Mouse (Mus musculus): ENCODE data around the gene Ak5. TPM values are rescaled to one million over a fixed set of nuclear protein-coding genes. Genes with fewer than 3 reads are reported as not detected.
"Not testable (repeated sequence)": the region's sequence is repeated elsewhere in the genome, so short reads cannot be mapped to it uniquely, and the experiment has no call there.

Gene Ak5
- polyA plus RNA-seq, 1 experiment, result not detected

DNA sequence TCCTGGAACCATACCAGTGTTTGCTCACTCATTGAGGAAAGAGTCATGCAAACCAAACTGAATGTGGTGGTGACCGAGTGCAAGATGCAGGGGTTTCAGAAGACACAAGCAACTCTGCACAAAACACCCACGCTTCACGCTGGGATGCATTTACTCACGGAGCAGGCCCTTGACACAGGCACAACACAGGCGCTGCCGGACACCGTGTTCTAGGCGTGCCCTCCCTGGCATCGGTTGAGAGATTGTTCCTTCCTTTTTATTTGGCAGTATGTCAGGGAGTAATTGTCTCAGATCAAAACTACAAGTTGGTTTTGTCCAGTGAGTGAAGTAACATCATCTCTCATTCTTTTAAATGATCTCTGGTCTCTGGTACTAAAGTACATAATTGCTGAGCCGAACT is 205.3 kb downstream of the Ak5 start:
- no peak overlapping the region for H3K4me3 ChIP-seq (replicated peaks; ENCODE audit: control insufficient read depth, low read depth, low read length)
- WGBS, result 88% methylated on average over 10 of the region's 10 CpGs
- TF ChIP-seq POLR2A (IDR thresholded peaks at IDR 0.05; ENCODE audit: borderline replicate concordance, control insufficient read depth, low read depth, low read length) (no peak), CTCF (IDR thresholded peaks at IDR 0.05; ENCODE audit: control insufficient read depth, insufficient read depth, low read length) (no peak)

GRCm38 (mm10) chr3:152462038-152462547 is 206.1 kb downstream of the Ak5 start:
- H3K27ac ChIP-seq (ENCODE audit: control insufficient read depth, insufficient read depth, low read depth, low read length, poor library complexity), result no peak overlapping the region
- TF ChIP-seq POLR2A (IDR thresholded peaks at IDR 0.05; ENCODE audit: borderline replicate concordance, control insufficient read depth, low read depth, low read length) (no peak), CTCF (IDR thresholded peaks at IDR 0.05; ENCODE audit: control insufficient read depth, insufficient read depth, low read length) (no peak)
- no peaks in the 10 kb centered on the region for H3K4me1 ChIP-seq (ENCODE audit: control insufficient read depth, insufficient read depth, low read length)
- WGBS, result 89% methylated on average over 10 of the region's 10 CpGs
- no peak overlapping the region for H3K4me3 ChIP-seq (replicated peaks; ENCODE audit: control insufficient read depth, low read depth, low read length)

More for the DNA sequence above, 205.3 kb downstream of the Ak5 start:
- H3K27ac ChIP-seq (ENCODE audit: control insufficient read depth, insufficient read depth, low read depth, low read length, poor library complexity), result no peak overlapping the region
- no peaks in the 10 kb centered on the region for H3K4me1 ChIP-seq (ENCODE audit: control insufficient read depth, insufficient read depth, low read length)

DNA sequence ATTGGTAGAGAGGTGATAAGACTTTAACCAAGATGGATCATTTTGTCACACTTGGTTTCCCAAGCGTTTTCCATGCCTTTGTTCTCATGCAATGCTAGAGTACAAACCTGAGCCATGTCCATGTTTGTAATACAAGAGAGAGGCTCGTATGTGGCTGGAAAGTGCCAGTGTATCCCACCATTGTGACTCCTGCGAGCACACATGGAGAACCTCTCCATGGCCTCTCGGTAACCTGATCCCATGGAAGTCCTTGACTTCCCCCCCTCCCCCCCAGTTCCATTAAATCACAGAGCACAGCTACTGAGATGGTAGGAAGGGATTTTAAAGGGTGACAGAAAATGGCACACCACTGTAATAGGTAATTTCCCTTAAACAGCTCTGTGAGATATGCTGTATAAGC is 207.4 kb downstream of the Ak5 start:
- Histone ChIP-seq H3K27ac (ENCODE audit: control insufficient read depth, insufficient read depth, low read depth, low read length, poor library complexity) (no peak overlapping the region), H3K4me3 (replicated peaks; ENCODE audit: control insufficient read depth, low read depth, low read length) (no peak overlapping the region), H3K4me1 (ENCODE audit: control insufficient read depth, insufficient read depth, low read length) (no peaks in the 10 kb centered on the region)
- TF ChIP-seq POLR2A (IDR thresholded peaks at IDR 0.05; ENCODE audit: borderline replicate concordance, control insufficient read depth, low read depth, low read length) (no peak), CTCF (IDR thresholded peaks at IDR 0.05; ENCODE audit: control insufficient read depth, insufficient read depth, low read length) (no peak)
- WGBS, result 90% methylated on average over 4 of the region's 4 CpGs

- not testable (repeated sequence) for H3K27ac ChIP-seq (ENCODE audit: control insufficient read depth, insufficient read depth, low read depth, low read length, poor library complexity); H3K4me1 ChIP-seq (ENCODE audit: control insufficient read depth, insufficient read depth, low read length); H3K4me3 ChIP-seq (replicated peaks; ENCODE audit: control insufficient read depth, low read depth, low read length)
- 90% methylated on average over 4 of the region's 4 CpGs for WGBS
Measured at GRCm38 (mm10) chr3:152458875-152459274, 209.3 kb downstream of the Ak5 start.

- H3K4me1 ChIP-seq (ENCODE audit: control insufficient read depth, insufficient read depth, low read length), result no peaks in the 10 kb centered on the region
- H3K27ac ChIP-seq (ENCODE audit: control insufficient read depth, insufficient read depth, low read depth, low read length, poor library complexity), result no peak overlapping the region
- WGBS, result 56% methylated on average over 2 of the region's 2 CpGs
- TF ChIP-seq CTCF (IDR thresholded peaks at IDR 0.05; ENCODE audit: control insufficient read depth, insufficient read depth, low read length) (no peak), POLR2A (IDR thresholded peaks at IDR 0.05; ENCODE audit: borderline replicate concordance, control insufficient read depth, low read depth, low read length) (no peak)
- no peak overlapping the region for H3K4me3 ChIP-seq (replicated peaks; ENCODE audit: control insufficient read depth, low read depth, low read length)
Measured at GRCm38 (mm10) chr3:152457308-152458035, 210.7 kb downstream of the Ak5 start.

DNA sequence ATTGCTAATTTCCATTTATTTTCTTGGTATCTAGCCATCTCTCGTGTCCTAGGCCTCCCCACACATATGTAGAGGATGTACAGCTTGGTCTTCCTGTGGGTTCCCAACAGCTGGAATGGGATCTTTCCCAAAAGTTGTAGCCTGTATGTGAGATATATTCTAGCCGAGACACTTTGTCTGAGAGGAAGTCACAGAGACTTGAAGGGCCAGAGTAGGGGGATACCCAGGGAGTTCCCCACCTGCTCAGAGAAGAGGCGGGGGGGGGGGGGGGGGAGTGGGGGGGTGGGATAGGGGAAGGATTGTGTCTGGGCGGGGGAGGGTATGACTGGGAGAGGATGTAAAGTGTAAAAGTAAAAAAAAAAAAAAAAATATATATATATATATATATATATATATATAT is 215.0 kb downstream of the Ak5 start:
- no peak overlapping the region for H3K27ac ChIP-seq (ENCODE audit: control insufficient read depth, insufficient read depth, low read depth, low read length, poor library complexity)
- WGBS, result 80% methylated on average over 3 of the region's 4 CpGs
- H3K4me1 ChIP-seq (ENCODE audit: control insufficient read depth, insufficient read depth, low read length), result no peaks in the 10 kb centered on the region
- H3K4me3 ChIP-seq (replicated peaks; ENCODE audit: control insufficient read depth, low read depth, low read length), result no peak overlapping the region
- no peak for TF ChIP-seq POLR2A (IDR thresholded peaks at IDR 0.05; ENCODE audit: borderline replicate concordance, control insufficient read depth, low read depth, low read length)
- no peak for TF ChIP-seq CTCF (IDR thresholded peaks at IDR 0.05; ENCODE audit: control insufficient read depth, insufficient read depth, low read length)

DNA sequence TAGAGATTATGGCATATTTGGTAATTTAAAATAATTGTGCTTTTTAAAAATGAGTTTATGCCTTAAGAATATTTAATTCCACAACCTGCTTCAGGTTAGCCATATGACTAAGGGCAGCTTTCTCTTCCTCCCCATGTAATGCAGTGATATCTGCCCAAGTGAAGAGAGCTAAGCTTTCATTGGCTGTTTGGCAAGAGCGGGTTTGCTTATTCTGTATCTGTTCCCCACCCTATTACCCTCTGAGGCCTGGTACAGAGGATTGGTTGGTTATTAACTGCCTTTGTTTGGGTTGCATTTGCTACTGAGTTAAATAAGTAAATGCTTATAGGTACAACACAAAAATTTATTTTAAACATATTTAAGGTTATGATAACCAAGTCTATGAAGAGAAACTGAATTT is 221.2 kb downstream of the Ak5 start:
- Histone ChIP-seq H3K27ac (ENCODE audit: control insufficient read depth, insufficient read depth, low read depth, low read length, poor library complexity) (no peak overlapping the region), H3K4me3 (replicated peaks; ENCODE audit: control insufficient read depth, low read depth, low read length) (no peak overlapping the region), H3K4me1 (ENCODE audit: control insufficient read depth, insufficient read depth, low read length) (no peaks in the 10 kb centered on the region; the same call in 1 of the 2 replicates)
- WGBS, result 87% methylated on average over 1 of the region's 1 CpGs
- TF ChIP-seq CTCF (IDR thresholded peaks at IDR 0.05; ENCODE audit: control insufficient read depth, insufficient read depth, low read length) (no peak), POLR2A (IDR thresholded peaks at IDR 0.05; ENCODE audit: borderline replicate concordance, control insufficient read depth, low read depth, low read length) (no peak)

GRCm38 (mm10) chr3:152444114-152444513 is 224.0 kb downstream of the Ak5 start:
- Histone ChIP-seq H3K4me3 (replicated peaks; ENCODE audit: control insufficient read depth, low read depth, low read length) (no peak overlapping the region), H3K27ac (ENCODE audit: control insufficient read depth, insufficient read depth, low read depth, low read length, poor library complexity) (no peak overlapping the region), H3K4me1 (ENCODE audit: control insufficient read depth, insufficient read depth, low read length) (no peaks in the 10 kb centered on the region; the same call in 1 of the 2 replicates)
- 80% methylated on average over 3 of the region's 3 CpGs for WGBS
- no peak for TF ChIP-seq POLR2A (IDR thresholded peaks at IDR 0.05; ENCODE audit: borderline replicate concordance, control insufficient read depth, low read depth, low read length)

- TF ChIP-seq CTCF (IDR thresholded peaks at IDR 0.05; ENCODE audit: control insufficient read depth, insufficient read depth, low read length) (no peak), POLR2A (IDR thresholded peaks at IDR 0.05; ENCODE audit: borderline replicate concordance, control insufficient read depth, low read depth, low read length) (no peak)
Measured at GRCm38 (mm10) chr3:152442795-152443194, 225.4 kb downstream of the Ak5 start.

More at GRCm38 (mm10) chr3:152442795-152443194, 225.4 kb downstream of the Ak5 start:
- Histone ChIP-seq H3K27ac (ENCODE audit: control insufficient read depth, insufficient read depth, low read depth, low read length, poor library complexity) (no peak overlapping the region), H3K4me3 (replicated peaks; ENCODE audit: control insufficient read depth, low read depth, low read length) (no peak overlapping the region), H3K4me1 (ENCODE audit: control insufficient read depth, insufficient read depth, low read length) (no peaks in the 10 kb centered on the region; the same call in 1 of the 2 replicates)
- 69% methylated on average over 4 of the region's 4 CpGs for whole genome bisulfite sequencing
